Mouse (Mus musculus) gastrocnemius, postnatal 10 days (tissue): ENCODE results near the gene Mrtfa. TPM values are rescaled to one million over a fixed set of nuclear protein-coding genes. Genes with fewer than 3 reads are reported as not detected.
A peak's percentile ranks its signal among the peaks of the same experiment; 100 is the strongest.

Experiments
- DNase-seq: peaks from one replicate; pipeline ENCODE4 v3.0.0; 2021; ENCODE audit warnings: mixed read lengths
- total RNA-seq, 2 experiments: library from RNA; stranded (reverse); gene quantifications; 2 replicates each; pipeline ENCODE4 v1.2.3; 2021

Gene Mrtfa
- total RNA-seq, 2 experiments from 2014 or later, result 39.2 to 50.1 TPM

DNA sequence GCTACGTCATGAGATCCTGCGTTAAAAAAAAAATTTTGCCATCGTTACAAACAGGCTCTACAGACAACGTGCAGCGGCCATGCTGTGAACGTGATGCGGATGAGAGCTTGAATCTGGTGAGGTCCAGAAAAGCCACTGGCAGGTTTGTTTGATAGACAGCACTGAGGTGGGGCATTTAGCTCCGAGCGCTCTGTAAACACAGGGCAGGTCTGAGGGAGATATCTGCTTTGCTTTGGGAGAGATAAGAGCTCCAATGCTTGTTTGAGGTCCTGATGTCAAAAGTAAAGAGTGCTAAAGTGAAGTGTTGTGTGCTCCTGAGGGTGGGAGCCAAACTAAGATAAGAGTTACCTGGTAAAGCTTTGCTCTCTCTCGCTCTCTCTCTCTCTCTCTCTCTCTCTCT, 6.6 kb upstream of the Mrtfa start:
- no peak for DNase-seq

DNA sequence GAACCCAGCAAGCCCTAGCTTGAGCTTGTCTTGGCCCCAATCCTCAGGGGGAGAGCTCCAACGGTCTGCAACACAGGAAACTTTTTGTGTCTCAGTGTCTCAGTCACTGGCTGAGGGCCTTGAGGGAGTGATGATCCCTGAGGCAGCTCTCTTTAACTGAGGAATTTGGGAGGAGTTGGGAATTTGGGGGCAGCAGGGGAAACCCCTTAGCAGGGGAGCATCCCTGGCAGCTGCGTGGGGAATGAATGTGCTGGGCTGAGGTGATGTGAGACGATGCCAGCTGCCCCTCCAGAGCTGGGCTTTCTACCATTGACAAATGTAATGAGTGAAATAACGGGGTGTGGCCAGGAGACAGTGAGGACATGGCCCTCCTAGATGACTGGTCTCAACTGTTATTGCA, 4.9 kb upstream of the Mrtfa start:
- no peak for DNase-seq

- no peak for DNase-seq
Observed at GRCm38 (mm10) chr15:81194791-81195190, 4.2 kb upstream of the Mrtfa start.

GRCm38 (mm10) chr15:81192858-81193257, 2.3 kb upstream of the Mrtfa start:
- no peak for DNase-seq

DNA sequence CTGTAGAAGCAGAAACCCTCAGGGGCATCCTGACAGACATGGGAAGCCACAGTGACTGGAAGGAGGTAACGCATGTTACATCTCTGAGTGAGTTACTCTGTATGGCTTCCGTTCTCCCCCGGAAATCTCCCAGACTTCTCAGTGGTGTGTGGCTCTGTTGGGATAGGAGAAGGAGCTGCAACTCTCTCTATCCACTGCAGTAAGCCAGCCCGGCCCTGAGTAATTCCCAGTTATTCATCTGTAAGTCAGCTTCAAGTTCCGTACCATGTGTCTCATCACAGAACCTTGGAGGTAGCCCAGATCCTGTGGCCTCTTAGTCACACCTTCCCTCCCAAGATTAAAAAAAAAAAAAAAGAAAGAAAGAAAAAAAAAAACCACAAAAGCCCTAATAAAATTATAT, 1.8 kb upstream of the Mrtfa start:
- no peak for DNase-seq

GRCm38 (mm10) chr15:81191303-81191702, 746 bp upstream of the Mrtfa start:
- no peak for DNase-seq

DNA sequence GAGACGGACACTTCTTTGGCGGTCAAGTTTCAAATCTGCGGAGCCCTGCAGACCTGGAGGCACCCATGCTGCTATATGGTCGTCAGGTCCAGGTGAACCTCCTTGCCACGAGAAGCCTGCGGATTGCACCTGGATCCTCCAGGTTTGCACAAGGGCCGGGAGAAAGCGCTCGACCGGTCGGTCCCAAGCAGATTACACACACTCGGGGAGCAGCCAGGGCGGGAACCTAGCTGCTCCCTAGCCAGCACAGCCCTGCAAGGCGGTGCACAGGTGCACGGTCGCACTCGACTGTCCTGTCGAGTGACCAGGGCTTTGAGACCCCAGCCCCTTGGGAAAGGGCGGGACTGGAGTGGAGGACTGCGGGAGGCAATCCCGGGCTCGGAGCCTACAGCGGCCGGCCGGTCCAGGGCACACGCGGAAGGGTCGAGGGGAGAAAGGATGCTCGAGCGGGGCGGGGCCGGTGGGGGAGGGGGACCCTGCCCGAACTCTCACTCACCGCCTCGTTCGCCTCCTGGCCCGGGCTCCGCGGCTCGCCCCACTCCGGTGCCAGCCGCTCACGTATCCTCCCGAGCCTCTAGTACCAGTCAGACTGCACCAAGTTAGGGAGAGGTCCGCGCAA, 437 bp downstream of the Mrtfa start:
- peak; percentile 48 for DNase-seq

DNA sequence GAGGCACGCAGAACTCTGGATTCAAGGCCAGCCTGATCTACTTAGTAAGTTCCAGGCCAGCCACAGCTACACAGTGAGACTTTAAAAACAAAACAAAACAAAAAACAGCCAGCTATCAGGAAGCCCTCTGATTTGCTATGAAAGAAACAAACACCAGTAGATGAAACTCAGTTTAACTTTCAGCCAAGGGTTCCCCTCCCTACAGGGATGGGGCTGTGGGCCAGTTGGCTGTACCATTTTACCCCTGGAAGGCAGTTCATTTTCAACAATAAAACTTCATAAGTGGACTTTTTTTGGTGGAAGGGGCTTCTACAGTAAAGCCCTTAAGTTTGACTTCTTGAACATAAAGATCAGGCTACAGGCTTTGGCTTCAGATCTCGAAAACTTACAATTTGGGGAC, 1.5 kb downstream of the Mrtfa start:
- DNase-seq, result no peak

DNA sequence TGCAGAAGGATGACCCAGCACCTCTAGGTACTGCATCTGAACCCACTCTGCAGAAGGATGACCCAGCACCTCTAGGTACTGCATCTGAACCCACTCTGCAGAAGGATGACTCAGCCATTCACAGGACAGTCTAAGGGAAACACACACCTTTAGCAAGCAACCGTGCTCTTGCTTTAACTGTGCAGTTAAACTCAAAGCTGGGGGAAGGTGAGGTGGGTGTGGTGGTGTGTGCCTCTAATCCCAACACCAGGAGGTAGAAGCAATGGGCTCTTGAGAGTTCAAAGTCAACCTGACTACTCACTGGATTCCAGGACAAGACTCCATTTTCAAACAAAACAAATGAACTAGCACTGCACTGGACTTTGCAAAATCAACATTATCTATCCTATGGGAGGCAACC, 5.6 kb downstream of the Mrtfa start:
- DNase-seq, result no peak

- DNase-seq, result no peak
Observed at GRCm38 (mm10) chr15:81181233-81181632, 9.3 kb downstream of the Mrtfa start.

DNA sequence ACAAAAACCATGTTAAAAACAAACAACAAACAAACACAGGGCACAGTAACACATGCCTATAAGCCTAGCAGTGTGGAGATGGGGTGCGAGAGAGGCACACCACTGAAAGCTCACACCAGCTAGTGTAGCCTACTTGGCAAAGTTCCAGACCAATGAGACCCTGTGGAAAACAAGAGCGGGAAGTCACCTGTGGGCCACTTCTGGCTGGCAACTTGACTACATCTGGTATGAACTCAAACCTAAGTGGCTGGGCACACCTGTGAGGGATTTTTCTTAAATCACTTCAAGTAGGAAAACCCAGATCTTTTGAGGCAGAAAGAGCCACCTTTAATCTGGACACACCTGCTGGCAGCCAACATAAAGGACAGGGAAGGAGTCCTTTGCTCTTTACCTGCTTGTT, 11.0 kb downstream of the Mrtfa start:
- DNase-seq, result no peak

- DNase-seq, result no peak
Observed at GRCm38 (mm10) chr15:81178703-81179102, 11.9 kb downstream of the Mrtfa start.

DNA sequence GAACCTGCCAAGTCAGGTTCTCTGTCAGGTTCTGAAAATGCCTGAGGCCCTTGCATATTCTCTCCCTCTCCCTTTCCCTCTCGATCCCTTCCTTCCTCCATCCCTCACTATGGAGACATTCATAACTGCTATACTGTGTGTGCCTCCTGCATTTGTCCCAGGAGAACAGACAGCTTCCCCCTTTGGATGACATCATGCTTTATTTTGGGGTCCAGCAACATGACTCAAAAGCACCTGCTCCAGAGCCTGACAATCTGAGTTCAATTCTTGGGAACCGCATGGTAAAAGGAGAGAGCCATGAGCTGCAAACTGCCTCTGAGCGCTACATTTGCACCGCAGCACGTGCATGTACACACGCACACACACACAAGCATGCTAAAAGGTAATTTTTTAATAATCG, 12.7 kb downstream of the Mrtfa start:
- DNase-seq, result no peak

DNA sequence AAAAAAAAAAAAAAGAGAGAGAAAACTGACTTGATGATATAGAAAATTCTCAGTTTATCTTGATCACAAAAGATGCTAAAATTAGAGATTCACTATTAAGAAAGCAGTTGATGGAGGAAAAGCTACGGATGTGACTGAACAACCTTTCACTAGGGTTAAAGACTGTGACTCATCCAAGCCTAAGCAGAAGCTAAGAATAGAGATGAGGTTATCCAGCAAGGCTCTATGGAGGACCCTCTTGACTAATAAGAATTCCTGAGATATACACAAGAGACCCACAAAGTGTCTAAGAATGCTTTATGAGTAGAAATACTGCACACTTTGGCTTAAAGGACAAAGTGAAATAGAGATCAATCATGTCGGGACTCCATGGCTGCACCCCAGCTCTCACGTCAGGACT, 14.9 kb downstream of the Mrtfa start:
- no peak for DNase-seq

DNA sequence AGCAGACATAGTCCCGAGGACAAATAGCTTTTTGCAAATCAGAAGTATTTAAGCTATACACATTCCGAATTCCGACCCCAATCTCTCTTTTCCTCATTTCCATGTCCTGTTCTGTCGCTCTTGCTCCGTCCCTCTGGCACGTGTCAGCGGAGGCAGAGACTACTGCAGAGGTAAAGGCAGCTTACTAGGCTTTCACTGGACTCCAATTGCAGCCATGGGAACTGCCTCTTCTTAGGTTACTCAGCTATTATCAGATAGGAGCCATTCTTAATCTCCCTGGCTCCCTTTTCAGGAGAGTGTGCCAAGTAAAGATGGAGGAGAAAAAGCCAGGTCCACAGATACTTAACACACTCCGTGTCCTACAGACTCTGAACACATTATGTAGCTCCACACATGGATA, 18.3 kb downstream of the Mrtfa start:
- no peak for DNase-seq

- DNase-seq, result no peak
Observed at GRCm38 (mm10) chr15:81168735-81169134, 21.8 kb downstream of the Mrtfa start.

- no peak for DNase-seq
Observed at GRCm38 (mm10) chr15:81167831-81168230, 22.7 kb downstream of the Mrtfa start.

- DNase-seq, result no peak
Observed at GRCm38 (mm10) chr15:81166291-81166690, 24.3 kb downstream of the Mrtfa start.

- DNase-seq, result no peak
Observed at GRCm38 (mm10) chr15:81164560-81165310, 25.8 kb downstream of the Mrtfa start.

- DNase-seq, result no peak
Observed at GRCm38 (mm10) chr15:81161571-81161970, 29.0 kb downstream of the Mrtfa start.

GRCm38 (mm10) chr15:81160677-81161076, 29.9 kb downstream of the Mrtfa start:
- no peak for DNase-seq

DNA sequence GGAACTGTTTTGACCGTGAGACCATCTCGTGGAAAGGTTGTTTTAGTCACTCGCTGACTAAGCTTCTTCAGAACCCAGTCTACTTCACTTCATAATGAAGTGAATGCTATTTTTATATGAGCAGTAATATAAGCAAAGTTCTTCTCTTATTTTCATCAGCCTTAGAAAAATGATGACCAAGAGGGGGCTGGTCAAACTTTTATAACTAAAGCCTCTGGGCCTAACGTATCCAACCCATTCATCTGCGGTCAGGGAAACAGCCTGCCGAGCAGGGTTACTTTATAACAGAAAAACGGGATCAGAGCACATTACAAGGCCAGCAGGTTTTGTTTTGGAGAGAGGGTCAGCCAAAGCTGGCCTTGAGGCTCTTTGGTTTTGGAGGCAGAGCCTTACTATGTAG, 31.3 kb downstream of the Mrtfa start:
- no peak for DNase-seq

GRCm38 (mm10) chr15:81158517-81159120, 31.9 kb downstream of the Mrtfa start:
- no peak for DNase-seq

- no peak for DNase-seq
Observed at GRCm38 (mm10) chr15:81156453-81156852, 34.1 kb downstream of the Mrtfa start.
